ENCODE assay signal across 8 mouse cellular contexts in the genomic region with DNA sequence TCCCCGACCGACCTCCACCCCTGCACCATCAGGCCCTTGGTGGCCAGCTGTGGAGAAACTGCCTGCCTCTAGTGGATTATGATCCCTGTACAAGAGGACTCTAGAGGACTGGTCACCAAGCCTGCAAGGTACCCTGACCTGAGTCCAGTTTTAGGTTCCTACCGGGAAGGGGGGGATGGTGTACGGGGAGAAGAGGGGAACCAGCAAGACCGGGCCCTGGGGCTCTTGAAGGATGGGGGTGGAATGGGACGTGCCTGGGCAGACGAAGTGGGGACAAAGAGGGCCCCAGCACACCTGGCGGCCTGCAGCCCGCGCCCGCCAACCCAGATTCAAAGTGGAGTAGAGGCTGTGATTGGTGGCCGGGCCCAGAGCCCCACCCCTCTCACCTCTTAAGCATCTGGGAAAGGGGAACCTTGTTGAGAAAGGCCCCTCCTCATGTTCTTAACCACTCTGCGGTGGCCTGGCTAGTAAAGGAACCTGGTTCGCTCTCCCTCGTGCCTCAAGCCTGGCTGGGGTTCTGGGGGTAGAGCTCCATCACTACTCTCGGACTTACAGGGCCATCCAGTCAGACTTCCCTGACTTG. TPM values are rescaled to one million over a fixed set of nuclear protein-coding genes. Genes with fewer than 3 reads are reported as not detected.
DNase-seq lines count a peak whose midpoint lies in the region; ATAC-seq and TF ChIP-seq lines count a peak whose summit lies in the region.

No protein-coding gene starts in this region.

- peak overlapping the region; percentile 62 for H3K4me2 ChIP-seq in forebrain, embryonic 11.5 days (ENCODE audit: low read depth, low read length, severe bottlenecking)
- peak overlapping the region; percentile 58 for H3K4me2 ChIP-seq in kidney, postnatal 0 days (ENCODE audit: low read length)
- peak overlapping the region; percentile 76 for H3K4me2 ChIP-seq in stomach, embryonic 14.5 days (replicated peaks; ENCODE audit: low read depth, low read length)

- peak; percentile 29 for ATAC-seq in forebrain, embryonic 11.5 days (replicated peaks; ENCODE audit: low FRiP score)
- ATAC-seq in kidney, postnatal 0 days (replicated peaks; ENCODE audit: low FRiP score, low read depth): peak; percentile 2; the same call in 1 of the 2 replicates
- peak; percentile 29 for ATAC-seq in stomach, embryonic 14.5 days (ENCODE audit: insufficient number of reproducible peaks, insufficient read depth, low FRiP score, low read depth)

- no peaks in the 10 kb centered on the region for H3K9me3 ChIP-seq in E14TG2a.4 (ENCODE audit: low read length)
- no peaks in the 10 kb centered on the region for H3K9me3 ChIP-seq in forebrain, embryonic 11.5 days (ENCODE audit: control insufficient read depth, low read length)
- no peaks in the 10 kb centered on the region for H3K9me3 ChIP-seq in kidney, postnatal 0 days (replicated peaks; ENCODE audit: low read length)
- H3K9me3 ChIP-seq in megakaryocyte, embryonic 14.5 days: no peaks in the 10 kb centered on the region
- no peaks in the 10 kb centered on the region for H3K9me3 ChIP-seq in stomach, embryonic 14.5 days (ENCODE audit: control insufficient read depth, low read depth, low read length)

- 8% methylated on average over 16 of the region's 16 CpGs for WGBS in forebrain, embryonic 11.5 days
- 26% methylated on average over 16 of the region's 16 CpGs for WGBS in kidney, postnatal 0 days
- WGBS in stomach, embryonic 14.5 days: 11% methylated on average over 16 of the region's 16 CpGs

- no peaks in the 10 kb centered on the region for H3K36me3 ChIP-seq in E14TG2a.4 (ENCODE audit: insufficient read depth, low read length)
- H3K36me3 ChIP-seq in forebrain, embryonic 11.5 days (ENCODE audit: control insufficient read depth, insufficient read depth, low read length): no peaks in the 10 kb centered on the region
- no peaks in the 10 kb centered on the region for H3K36me3 ChIP-seq in kidney, postnatal 0 days (ENCODE audit: insufficient read depth, low read length)
- H3K36me3 ChIP-seq in megakaryocyte, embryonic 14.5 days (replicated peaks; ENCODE audit: low read length): no peaks in the 10 kb centered on the region
- H3K36me3 ChIP-seq in stomach, embryonic 14.5 days (ENCODE audit: control insufficient read depth, insufficient read depth, low read length): no peaks in the 10 kb centered on the region

- no peak for TF ChIP-seq CTCF in E14TG2a.4 (conservative IDR thresholded peaks at IDR 0.05; ENCODE audit: low read length)
- no peak for TF ChIP-seq CTCF in kidney, postnatal 0 days (IDR thresholded peaks at IDR 0.05; ENCODE audit: low read depth)

- peak overlapping the region; percentile 74 for H3K9ac ChIP-seq in forebrain, embryonic 11.5 days (ENCODE audit: low read length)
- H3K9ac ChIP-seq in kidney, postnatal 0 days (ENCODE audit: low read depth, low read length): peak overlapping the region; percentile 55
- H3K9ac ChIP-seq in stomach, embryonic 14.5 days (replicated peaks; ENCODE audit: low read depth, low read length): peak overlapping the region; percentile 51; the same call in 1 of the 2 replicates

- H3K4me3 ChIP-seq in E14TG2a.4 (replicated peaks; ENCODE audit: low read length): peak overlapping the region; percentile 82
- H3K4me3 ChIP-seq in forebrain, embryonic 11.5 days (ENCODE audit: low read depth, low read length): peak overlapping the region; percentile 36
- H3K4me3 ChIP-seq in kidney, postnatal 0 days (replicated peaks; ENCODE audit: low read depth, low read length): 0 out of 2 replicates have a peak overlapping the region, but pooled peaks have one; percentile 30
- H3K4me3 ChIP-seq in megakaryocyte, embryonic 14.5 days (replicated peaks): peak overlapping the region; percentile 94
- peak overlapping the region; percentile 42 for H3K4me3 ChIP-seq in stomach, embryonic 14.5 days (ENCODE audit: low read depth, low read length)

- no peaks in the 10 kb centered on the region for H3K27me3 ChIP-seq in E14TG2a.4 (ENCODE audit: insufficient read depth, low read length)
- H3K27me3 ChIP-seq in forebrain, embryonic 11.5 days (ENCODE audit: control insufficient read depth, insufficient read depth, low read length): no peaks in the 10 kb centered on the region
- no peaks in the 10 kb centered on the region for H3K27me3 ChIP-seq in kidney, postnatal 0 days (ENCODE audit: insufficient read depth, low read length)
- H3K27me3 ChIP-seq in megakaryocyte, embryonic 14.5 days (replicated peaks): no peaks in the 10 kb centered on the region
- H3K27me3 ChIP-seq in stomach, embryonic 14.5 days (ENCODE audit: control insufficient read depth, insufficient read depth, low read length): no peaks in the 10 kb centered on the region

- peaks cover 90% of the 10 kb centered on the region for H3K4me1 ChIP-seq in E14TG2a.4 (replicated peaks; ENCODE audit: low read depth, low read length)
- H3K4me1 ChIP-seq in forebrain, embryonic 11.5 days (replicated peaks; ENCODE audit: control insufficient read depth, insufficient read depth, low read length): peaks cover 25% of the 10 kb centered on the region
- peaks cover 48% of the 10 kb centered on the region for H3K4me1 ChIP-seq in kidney, postnatal 0 days (replicated peaks; ENCODE audit: insufficient read depth, low read length)
- H3K4me1 ChIP-seq in megakaryocyte, embryonic 14.5 days: peaks cover 91% of the 10 kb centered on the region
- peaks cover 50% of the 10 kb centered on the region for H3K4me1 ChIP-seq in stomach, embryonic 14.5 days (ENCODE audit: control insufficient read depth, insufficient read depth, low read length)

- DNase-seq in 3134 (ENCODE audit: extremely low read depth, insufficient read length, low spot score): peak; percentile 82
- DNase-seq in forebrain, embryonic 11.5 days (ENCODE audit: low spot score): peak; percentile 83
- DNase-seq in kidney, postnatal 0 days (ENCODE audit: low spot score): no peak
- no peak for DNase-seq in layer of hippocampus, postnatal 25 days (ENCODE audit: extremely low spot score in 1 of 2, low spot score in 1 of 2)
- DNase-seq in gastrocnemius, adult 18-20 months (ENCODE audit: low spot score): no peak

- H3K27ac ChIP-seq in forebrain, embryonic 11.5 days (ENCODE audit: low read depth, low read length): peak overlapping the region; percentile 86
- H3K27ac ChIP-seq in kidney, postnatal 0 days: peak overlapping the region; percentile 91
- H3K27ac ChIP-seq in stomach, embryonic 14.5 days (ENCODE audit: low read length): peak overlapping the region; percentile 99

RNA-seq across cellular contexts. Expression of a gene that starts 23.3 kb away (rescaled TPM):
- 3,230 and 3,412 TPM in 2 replicates for polyA plus RNA-seq in forebrain, embryonic 11.5 days (2014; fragmentation: Nextera tagmentation; extraction: Ambion mirVana)
- polyA plus RNA-seq in kidney, postnatal 0 days (2015; fragmentation: Nextera tagmentation; extraction: Ambion mirVana): 2,429 and 2,697 TPM in 2 replicates
- polyA plus RNA-seq in megakaryocyte, embryonic 14.5 days (2012; ENCODE audit: insufficient read depth, low replicate concordance): 6,261 and 14,151 TPM in 2 replicates
- polyA plus RNA-seq in stomach, embryonic 14.5 days (2014; fragmentation: Nextera tagmentation; extraction: Ambion mirVana): 2,677 and 2,766 TPM in 2 replicates
- 100 to 1,000 TPM; 508 to 527 TPM for total RNA-seq in layer of hippocampus, postnatal 25 days (2021)
- total RNA-seq in gastrocnemius, adult 18-20 months (2021): 10 to 100 TPM; 64.2 to 99.0 TPM

Comparison
In these comparisons a context has a peak if more than half of its experiments do, and no peak if none do; other contexts are left out.
1. DNase-seq: peak in 3134 (single experiment) and forebrain, embryonic 11.5 days (single experiment); none in kidney, postnatal 0 days (single experiment), layer of hippocampus, postnatal 25 days (0 of 2) and gastrocnemius, adult 18-20 months (single experiment).
2. H3K4me3 ChIP-seq: peak in every context shown above with its lines; median percentile 94 in megakaryocyte, embryonic 14.5 days; 82 in E14TG2a.4; 42 in stomach, embryonic 14.5 days; 36 in forebrain, embryonic 11.5 days; 30 in kidney, postnatal 0 days.
3. Peak in every context shown above with its lines, with median percentiles within 50 percentile points of each other: ATAC-seq, H3K27ac ChIP-seq, H3K4me2 ChIP-seq and H3K9ac ChIP-seq.